Mouse (Mus musculus) lung, embryonic 16.5 days (tissue): ENCODE results near the gene Ppp1r32. TPM values are rescaled to one million over a fixed set of nuclear protein-coding genes. Genes with fewer than 3 reads are reported as not detected.

Source experiments
- polyA plus RNA-seq: library from polyadenylated mRNA; unstranded; fragments of >200 nt; fragmentation: Nextera tagmentation; extraction: Ambion mirVana; gene quantifications from 2 replicates; pipeline ENCODE4 v1.2.1, GENCODE M21; 2015

Gene Ppp1r32
- polyA plus RNA-seq, 1 experiment from 2014 or later: 2.1 TPM

Other genes starting within 250 kb of the Ppp1r32 start
- 5.0 and 6.0 TPM in 2 replicates for gene Myrf, start 242.2 kb downstream of the Ppp1r32 start, polyA plus RNA-seq
- gene Dagla, start 178.1 kb downstream of the Ppp1r32 start, polyA plus RNA-seq: 3.0 and 3.2 TPM in 2 replicates
- gene Syt7, start 93.8 kb downstream of the Ppp1r32 start, polyA plus RNA-seq: 0.75 and 0.82 TPM in 2 replicates
- gene Lrrc10b, start 25.5 kb downstream of the Ppp1r32 start, polyA plus RNA-seq: 0.52 and 0.73 TPM in 2 replicates
- gene Cpsf7, start 42.3 kb upstream of the Ppp1r32 start, polyA plus RNA-seq: 41.7 and 47.6 TPM in 2 replicates
- 53.4 and 55.3 TPM in 2 replicates for gene Sdhaf2, start 43.2 kb upstream of the Ppp1r32 start, polyA plus RNA-seq
- gene Tmem216, start 73.3 kb upstream of the Ppp1r32 start, polyA plus RNA-seq: 39.8 and 41.6 TPM in 2 replicates
- 23.6 and 25.2 TPM in 2 replicates for gene Cyb561a3, start 94.2 kb upstream of the Ppp1r32 start, polyA plus RNA-seq
- gene Tmem138, start 94.4 kb upstream of the Ppp1r32 start, polyA plus RNA-seq: 46.5 and 47.1 TPM in 2 replicates
- 348 and 364 TPM in 2 replicates for gene Ddb1, start 122.4 kb upstream of the Ppp1r32 start, polyA plus RNA-seq
- 16.7 and 16.9 TPM in 2 replicates for gene Tkfc, start 122.7 kb upstream of the Ppp1r32 start, polyA plus RNA-seq
- gene Vwce, start 151.3 kb upstream of the Ppp1r32 start, polyA plus RNA-seq: 0.82 and 0.88 TPM in 2 replicates
- not detected in 2 replicates for gene Pga5, start 195.1 kb upstream of the Ppp1r32 start, polyA plus RNA-seq
- gene Vps37c, start 205.8 kb upstream of the Ppp1r32 start, polyA plus RNA-seq: 29.9 and 36.2 TPM in 2 replicates